Mouse (Mus musculus) stomach, embryonic 14.5 days (tissue): ENCODE data around the gene Zfp777. TPM values are rescaled to one million over a fixed set of nuclear protein-coding genes. Genes with fewer than 3 reads are reported as not detected.

Source experiments
- ATAC-seq: fragments of 200-750 bp; cut with Nextera tagmentation; 2 replicates; pipeline ENCODE4 v1.8.0; 2017; ENCODE audit warnings: low read depth, moderate TSS enrichment; ENCODE audit not compliant: insufficient number of reproducible peaks, insufficient read depth, low FRiP score
- H3K27ac ChIP-seq: fragments of 300-500 bp; sonication (generic); 2 replicates; pipeline ENCODE4 v1.5.1; 2014; ENCODE audit warnings: mild to moderate bottlenecking, low read length, moderate library complexity, mixed read lengths
- H3K27me3 ChIP-seq: fragments of 300-500 bp; sonication (generic); 2 replicates; pipeline ENCODE4 v1.6.1; 2014; ENCODE audit warnings: low read length, control low read depth, mixed read lengths; ENCODE audit not compliant: control insufficient read depth, insufficient read depth
- H3K36me3 ChIP-seq: fragments of 300-500 bp; sonication (generic); 2 replicates; pipeline ENCODE4 v1.6.1; 2014; ENCODE audit warnings: mild to moderate bottlenecking, control low read depth, low read length, moderate library complexity, mixed read lengths; ENCODE audit not compliant: control insufficient read depth, insufficient read depth
- H3K4me1 ChIP-seq: fragments of 300-500 bp; sonication (generic); 2 replicates; pipeline ENCODE4 v1.6.1; 2014; ENCODE audit warnings: low read length, control low read depth, mixed read lengths; ENCODE audit not compliant: control insufficient read depth, insufficient read depth
- H3K4me2 ChIP-seq: fragments of 300-500 bp; sonication (generic); replicated peaks from 2 replicates; pipeline ENCODE4 v1.6.1; 2014; ENCODE audit warnings: low read depth, low read length, control low read depth
- H3K4me3 ChIP-seq: fragments of 300-500 bp; sonication (generic); 2 replicates; pipeline ENCODE4 v1.5.1; 2014; ENCODE audit warnings: low read depth, low read length, control low read depth
- H3K9ac ChIP-seq: fragments of 300-500 bp; sonication (generic); replicated peaks from 2 replicates; pipeline ENCODE4 v1.6.1; 2014; ENCODE audit warnings: low read depth, mild to moderate bottlenecking, control low read depth, low read length, moderate library complexity, mixed read lengths
- H3K9me3 ChIP-seq: fragments of 300-500 bp; sonication (generic); 2 replicates; pipeline ENCODE4 v1.6.1; 2016; ENCODE audit warnings: low read depth, low read length, control low read depth; ENCODE audit not compliant: control insufficient read depth
- WGBS: fragments of 180-500 bp; shearing (Covaris S2); extraction: QIAGEN DNeasy Blood & Tissue Kit; methylation state at CpG from one replicate; pipeline ENCODE4 v1.1.7; 2014; 5-methylcytosine and 5-hydroxymethylcytosine counted together
- polyA plus RNA-seq: library from polyadenylated mRNA; unstranded; fragments of >200 nt; fragmentation: Nextera tagmentation; extraction: Ambion mirVana; gene quantifications from 2 replicates; pipeline ENCODE4 v1.2.1, GENCODE M21; 2014

Zfp777 gene
- polyA plus RNA-seq, 1 experiment from 2014 or later = 7.1 TPM

DNA sequence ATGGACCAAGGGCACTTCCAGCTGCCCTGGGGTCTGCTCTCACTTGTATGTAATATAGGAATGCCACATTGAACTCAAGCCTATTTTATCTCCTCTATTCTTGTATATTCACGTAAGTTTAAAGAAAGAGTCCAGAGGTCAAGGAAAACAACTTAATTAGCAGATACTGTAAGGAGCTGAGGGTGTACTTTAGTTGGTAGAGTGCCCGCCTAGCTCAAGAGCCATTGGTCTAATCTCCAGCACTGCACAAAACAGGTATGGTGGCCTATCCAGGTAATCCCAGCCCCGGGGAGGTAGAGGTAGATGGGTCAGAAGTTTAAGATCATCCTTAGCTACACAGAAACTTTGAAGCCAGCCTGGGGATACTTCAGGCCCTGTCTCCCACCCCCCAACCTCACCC, 18.8 kb upstream of the Zfp777 start:
- Histone ChIP-seq H3K4me3 (no peak overlapping the region), H3K27ac (no peak overlapping the region), H3K9me3 (no peaks in the 10 kb centered on the region), H3K4me2 (no peak overlapping the region), H3K4me1 (no peaks in the 10 kb centered on the region), H3K36me3 (peaks cover 65% of the 10 kb centered on the region), H3K9ac (no peak overlapping the region), H3K27me3 (no peaks in the 10 kb centered on the region)
- 90% methylated on average over 3 of the region's 3 CpGs for WGBS
- ATAC-seq = no peak

DNA sequence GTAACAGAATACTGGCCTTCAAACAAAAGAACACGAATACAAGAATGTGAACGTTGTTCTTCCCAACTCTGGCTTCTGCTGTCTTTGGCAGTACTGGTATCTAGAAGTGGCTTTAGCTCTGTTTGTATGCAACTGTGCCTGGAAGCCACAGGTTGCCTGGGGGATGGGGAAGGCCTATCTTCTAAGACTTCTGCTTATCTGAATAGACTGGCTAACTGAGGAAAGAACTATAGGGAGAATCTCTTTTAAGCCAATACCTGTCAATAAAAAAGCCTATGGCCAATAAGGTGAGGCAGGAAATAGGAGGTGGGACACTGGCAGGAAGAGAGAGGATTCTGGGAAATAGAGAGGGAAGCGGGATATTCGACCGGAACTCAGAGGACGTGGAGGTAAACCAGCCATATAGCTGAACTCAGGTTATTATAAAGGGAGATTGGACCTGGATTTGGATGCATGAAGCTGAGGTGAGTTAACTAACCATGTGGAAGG, 16.9 kb upstream of the Zfp777 start:
- H3K36me3 ChIP-seq = peaks cover 69% of the 10 kb centered on the region
- ATAC-seq = no peak
- WGBS = 91% methylated on average over 6 of the region's 6 CpGs

DNA sequence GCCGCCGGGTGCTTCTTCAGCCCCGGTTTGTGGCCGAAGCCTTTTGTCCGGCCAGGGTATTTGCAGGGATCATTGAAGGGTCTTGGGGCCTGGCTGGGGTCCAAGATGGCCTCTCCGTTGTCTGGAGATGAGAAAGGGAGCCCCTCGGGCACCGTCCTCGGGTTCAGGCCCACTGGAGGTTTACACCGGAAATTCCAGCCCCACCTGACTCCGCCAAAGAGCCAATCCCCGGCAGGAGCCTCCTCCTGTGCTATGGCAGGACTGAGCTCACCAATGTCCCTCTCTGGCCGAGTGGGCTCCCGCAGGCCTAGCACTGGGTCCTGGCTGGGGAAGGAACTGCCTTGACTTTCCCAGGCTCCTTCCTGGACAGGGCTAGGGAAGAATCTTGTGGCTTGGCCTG, 15.7 kb upstream of the Zfp777 start:
- WGBS = 95% methylated on average over 14 of the region's 14 CpGs
- H3K4me1 ChIP-seq = no peaks in the 10 kb centered on the region
- H3K27me3 ChIP-seq = no peaks in the 10 kb centered on the region
- peaks cover 67% of the 10 kb centered on the region for H3K36me3 ChIP-seq
- H3K4me2 ChIP-seq = no peak overlapping the region
- no peak for ATAC-seq
- H3K4me3 ChIP-seq = no peak overlapping the region
- no peaks in the 10 kb centered on the region for H3K9me3 ChIP-seq
- H3K27ac ChIP-seq = no peak overlapping the region
- H3K9ac ChIP-seq = no peak overlapping the region

More for the DNA sequence above, 16.9 kb upstream of the Zfp777 start:
- Histone ChIP-seq H3K27ac (no peak overlapping the region), H3K4me1 (no peaks in the 10 kb centered on the region), H3K9me3 (no peaks in the 10 kb centered on the region), H3K27me3 (no peaks in the 10 kb centered on the region), H3K4me2 (no peak overlapping the region), H3K9ac (no peak overlapping the region), H3K4me3 (no peak overlapping the region)

GRCm38 (mm10) chr6:48063940-48064339, 15.2 kb upstream of the Zfp777 start:
- Histone ChIP-seq H3K9me3 (no peaks in the 10 kb centered on the region), H3K4me1 (no peaks in the 10 kb centered on the region), H3K36me3 (peaks cover 62% of the 10 kb centered on the region), H3K27ac (no peak overlapping the region), H3K9ac (no peak overlapping the region), H3K27me3 (no peaks in the 10 kb centered on the region), H3K4me3 (no peak overlapping the region), H3K4me2 (no peak overlapping the region)
- ATAC-seq = no peak
- WGBS = 95% methylated on average over 28 of the region's 28 CpGs

DNA sequence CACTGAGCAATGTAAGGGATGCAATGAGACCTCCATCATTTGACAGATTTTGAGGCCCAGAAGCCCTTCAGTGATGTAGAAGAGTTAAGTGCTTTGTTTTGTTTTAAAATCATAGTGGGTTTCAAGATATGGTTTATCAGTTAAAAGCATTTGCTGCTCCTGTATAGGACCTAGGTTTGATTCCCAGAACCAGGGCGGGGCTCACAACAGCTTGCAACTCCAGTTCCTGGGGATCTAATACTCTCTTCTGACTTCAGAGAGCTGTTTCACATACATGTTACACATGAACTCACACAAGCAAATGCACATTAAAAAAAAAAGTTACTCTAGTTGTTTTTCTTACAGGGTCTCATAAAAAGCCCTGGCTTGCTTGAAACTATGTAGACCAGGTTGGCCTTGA, 12.2 kb upstream of the Zfp777 start:
- Histone ChIP-seq H3K4me1 (no peaks in the 10 kb centered on the region), H3K27ac (no peak overlapping the region), H3K36me3 (peaks cover 36% of the 10 kb centered on the region), H3K9ac (no peak overlapping the region), H3K4me2 (no peak overlapping the region), H3K9me3 (no peaks in the 10 kb centered on the region), H3K4me3 (no peak overlapping the region), H3K27me3 (no peaks in the 10 kb centered on the region)
- 96% methylated on average over 1 of the region's 1 CpGs for WGBS
- no peak for ATAC-seq

- no peak for ATAC-seq
- no peak overlapping the region for H3K4me3 ChIP-seq
- 73% methylated on average over 2 of the region's 2 CpGs for WGBS
Measured at GRCm38 (mm10) chr6:48060421-48060820, 11.7 kb upstream of the Zfp777 start.

DNA sequence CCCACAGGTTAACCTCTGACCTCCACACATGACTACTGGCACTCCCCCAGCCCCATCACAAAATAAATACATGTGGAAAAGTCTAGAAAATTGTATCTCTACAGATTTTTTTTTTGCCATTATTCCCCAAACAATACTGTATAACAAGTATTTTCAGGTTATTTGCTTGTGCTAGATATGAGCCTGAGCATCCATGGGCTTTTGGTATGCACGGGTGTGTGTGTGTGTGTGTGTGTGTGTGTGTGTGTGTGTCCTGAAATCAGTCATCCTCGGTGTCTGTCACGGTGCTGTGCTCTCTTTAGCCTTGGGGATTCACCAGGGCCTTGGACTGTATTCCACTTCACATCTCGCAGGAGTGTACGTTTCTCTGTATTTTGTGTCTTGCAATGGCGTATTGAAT, 3.4 kb upstream of the Zfp777 start:
- H3K4me1 ChIP-seq = peaks cover under 1% of the 10 kb centered on the region; the same call in 1 of the 2 replicates
- H3K27ac ChIP-seq = no peak overlapping the region
- no peak overlapping the region for H3K9ac ChIP-seq
- no peak overlapping the region for H3K4me3 ChIP-seq
- H3K4me2 ChIP-seq = no peak overlapping the region
- H3K9me3 ChIP-seq = no peaks in the 10 kb centered on the region
- H3K27me3 ChIP-seq = no peaks in the 10 kb centered on the region
- no peak for ATAC-seq
- 85% methylated on average over 6 of the region's 6 CpGs for WGBS
- H3K36me3 ChIP-seq = no peaks in the 10 kb centered on the region

More at GRCm38 (mm10) chr6:48060421-48060820, 11.7 kb upstream of the Zfp777 start:
- no peak overlapping the region for H3K27ac ChIP-seq
- H3K4me2 ChIP-seq = no peak overlapping the region
- H3K27me3 ChIP-seq = no peaks in the 10 kb centered on the region
- H3K9ac ChIP-seq = no peak overlapping the region
- H3K9me3 ChIP-seq = no peaks in the 10 kb centered on the region
- H3K36me3 ChIP-seq = peaks cover 31% of the 10 kb centered on the region
- H3K4me1 ChIP-seq = no peaks in the 10 kb centered on the region

- Histone ChIP-seq H3K4me3 (no peak overlapping the region), H3K4me2 (no peak overlapping the region), H3K27ac (no peak overlapping the region), H3K4me1 (peaks cover 6% of the 10 kb centered on the region; the same call in 1 of the 2 replicates), H3K9me3 (no peaks in the 10 kb centered on the region), H3K9ac (no peak overlapping the region), H3K36me3 (no peaks in the 10 kb centered on the region), H3K27me3 (no peaks in the 10 kb centered on the region)
- no peak for ATAC-seq
- WGBS = 76% methylated on average over 2 of the region's 2 CpGs
Measured at GRCm38 (mm10) chr6:48051666-48052065, 3.0 kb upstream of the Zfp777 start.
